Comparison of ENCODE assay signal across 20 mouse cellular contexts in the genomic region with DNA sequence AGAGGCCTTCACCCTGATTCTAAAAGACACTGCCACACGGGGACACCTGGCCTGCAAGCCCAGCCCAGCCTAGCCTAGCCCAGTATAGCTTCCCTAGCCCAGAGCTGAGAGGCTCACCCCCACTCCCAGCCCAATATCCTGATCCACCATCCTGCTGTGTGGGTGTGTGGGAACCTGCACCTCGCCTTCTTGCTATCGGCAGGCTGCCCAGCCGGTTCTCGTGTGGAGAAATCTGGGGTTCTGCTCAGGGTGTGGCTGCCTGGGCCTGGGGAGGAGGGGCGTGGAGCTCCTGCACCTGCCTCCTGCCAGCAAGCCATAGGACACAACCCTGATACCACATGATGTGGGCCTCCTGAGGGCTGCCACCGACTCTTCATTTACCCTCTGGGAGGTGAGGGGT. TPM values are rescaled to one million over a fixed set of nuclear protein-coding genes. Genes with fewer than 3 reads are reported as not detected.
DNase-seq lines count a peak whose midpoint lies in the region; ATAC-seq and TF ChIP-seq lines count a peak whose summit lies in the region.
"Had no signal": no experiment of that assay in that cellular context is flagged by ENCODE, and none has a peak within 500 bp of the region (broad histone marks: within the 10 kb centered on the region; RNA-seq: fewer than 3 reads in every experiment).

No protein-coding gene starts in this region.

- intact Hi-C loops in heart, adult 2 months (cut with DNase I), result no loop called here

- peak; percentile 71 for ATAC-seq in intestine, postnatal 0 days

- no peak for TF ChIP-seq EP300 in heart, adult 2 months (IDR thresholded peaks at IDR 0.05; ENCODE audit: insufficient read depth, low read depth, low read length)

- no peak overlapping the region for H3K4me3 ChIP-seq in intestine, postnatal 0 days (ENCODE audit: low read depth, low read length)
- H3K4me3 ChIP-seq in heart, adult 2 months, result no peak overlapping the region
- H3K4me3 ChIP-seq: forebrain, embryonic 10.5 days; heart, embryonic 15.5 days; hindbrain, embryonic 15.5 days; limb, embryonic 12.5 days; megakaryocyte, embryonic 14.5 days had no signal

- no peaks in the 10 kb centered on the region for H3K27me3 ChIP-seq in intestine, postnatal 0 days (replicated peaks; ENCODE audit: control insufficient read depth, insufficient read depth, low read length)
- no peaks in the 10 kb centered on the region for H3K27me3 ChIP-seq in heart, adult 2 months (ENCODE audit: control insufficient read depth, insufficient read depth, low read length)

- H3K36me3 ChIP-seq in intestine, postnatal 0 days (ENCODE audit: control insufficient read depth, insufficient read depth), result peaks cover 24% of the 10 kb centered on the region; the same call in 1 of the 2 replicates
- H3K36me3 ChIP-seq in heart, adult 2 months (ENCODE audit: control insufficient read depth, insufficient read depth, low read length), result no peaks in the 10 kb centered on the region
- H3K36me3 ChIP-seq: forebrain, embryonic 10.5 days; G1E; heart, embryonic 15.5 days; hindbrain, embryonic 15.5 days; limb, embryonic 12.5 days had no signal

- 34% methylated on average over 7 of the region's 7 CpGs for WGBS in intestine, postnatal 0 days
- WGBS in heart, adult 2 months, result 73% methylated on average over 7 of the region's 7 CpGs

- TF ChIP-seq CTCF in intestine, postnatal 0 days (IDR thresholded peaks at IDR 0.05; ENCODE audit: low read depth), result no peak
- TF ChIP-seq CTCF in heart, adult 2 months (IDR thresholded peaks at IDR 0.05), result no peak

- H3K9ac ChIP-seq in intestine, postnatal 0 days (ENCODE audit: low read depth, low read length), result no peak overlapping the region
- no peak overlapping the region for H3K9ac ChIP-seq in heart, adult 2 months (ENCODE audit: low read depth, low read length)
- H3K9ac ChIP-seq: heart, embryonic 15.5 days; hindbrain, embryonic 15.5 days; limb, embryonic 12.5 days had no signal

- DNase-seq in layer of hippocampus, adult 18-20 months (ENCODE audit: low spot score in 2 of 2), result peak; percentile 61 to 82
- DNase-seq in layer of hippocampus, adult 9-10 months (ENCODE audit: low spot score), result no peak
- DNase-seq in brain, adult 2 months (ENCODE audit: low read depth, low spot score), result peak; percentile 84
- peak; percentile 60 for DNase-seq in right cerebral cortex, postnatal 14 days
- DNase-seq in heart, adult 2 months, result no peak
- no peak for DNase-seq in c-Kit-positive CD71-positive TER-119-positive erythroid progenitor cells, embryonic 14.5 days (ENCODE audit: low spot score)
- DNase-seq in heart, adult 18-20 months, result no peak
- DNase-seq: B cell, adult 2 months; cerebellum, adult 2 months; gastrocnemius, postnatal 10 days; lung, adult 2 months; thymus, adult 18-20 months had no signal

- H3K79me2 ChIP-seq in heart, adult 2 months (replicated peaks; ENCODE audit: control insufficient read depth, insufficient read depth, low read length), result no peaks in the 10 kb centered on the region

- no peak overlapping the region for H3K27ac ChIP-seq in intestine, postnatal 0 days (ENCODE audit: low read depth, low read length)
- H3K27ac ChIP-seq in heart, adult 2 months, result no peak overlapping the region
- H3K27ac ChIP-seq: heart, embryonic 15.5 days; hindbrain, embryonic 15.5 days; limb, embryonic 12.5 days had no signal

- no peaks in the 10 kb centered on the region for H3K9me3 ChIP-seq in intestine, postnatal 0 days (ENCODE audit: control insufficient read depth)
- H3K9me3 ChIP-seq: forebrain, embryonic 10.5 days; G1E; heart, embryonic 15.5 days; hindbrain, embryonic 15.5 days; limb, embryonic 12.5 days; megakaryocyte, embryonic 14.5 days had no signal

- no peak overlapping the region for H3K4me2 ChIP-seq in intestine, postnatal 0 days (replicated peaks; ENCODE audit: low read depth)
- H3K4me2 ChIP-seq: heart, embryonic 15.5 days; hindbrain, embryonic 15.5 days; limb, embryonic 12.5 days had no signal

- 0 out of 2 replicates have a peak, but pooled peaks cover 7% of the 10 kb centered on the region for H3K4me1 ChIP-seq in intestine, postnatal 0 days (replicated peaks; ENCODE audit: control insufficient read depth, insufficient read depth, low read length)
- H3K4me1 ChIP-seq in heart, adult 2 months (ENCODE audit: control insufficient read depth, insufficient read depth, low read length), result peaks cover 10% of the 10 kb centered on the region
- H3K4me1 ChIP-seq: heart, embryonic 15.5 days; hindbrain, embryonic 15.5 days had no signal

- no peak for TF ChIP-seq POLR2A in heart, adult 2 months (IDR thresholded peaks at IDR 0.05; ENCODE audit: insufficient read depth, low read depth, low read length)

RNA-seq across cellular contexts. Expression of a gene that starts 11.2 kb away (rescaled TPM):
- 1 to 10 TPM; 3.8 TPM for total RNA-seq in layer of hippocampus, adult 18-20 months (2021)
- 14.3 and 14.4 TPM in 2 replicates for polyA plus RNA-seq in intestine, postnatal 0 days (2015; fragmentation: Nextera tagmentation; extraction: Ambion mirVana)
- total RNA-seq in heart, adult 2 months (2021), result under 1 TPM; 0.55 to 0.61 TPM
- polyA plus RNA-seq in heart, adult 2 months (2012; rRNA removed), result 4.4 and 11.1 TPM in 2 replicates
- 1 to 10 TPM in 1 of 2 experiments, under 1 TPM in 1; 0.17 to 4.3 TPM for total RNA-seq in heart, adult 18-20 months (2021)
- total RNA-seq: neutrophil, adult 5-6 weeks had no signal
- polyA plus RNA-seq: G1E had no signal

RNA-seq across cellular contexts. Expression of a gene that starts 28.4 kb away (rescaled TPM):
- total RNA-seq in layer of hippocampus, adult 18-20 months (2021), result 1 to 10 TPM; 3.9 to 4.5 TPM
- polyA plus RNA-seq in intestine, postnatal 0 days (2015; fragmentation: Nextera tagmentation; extraction: Ambion mirVana), result 0.89 and 1.1 TPM in 2 replicates
- total RNA-seq in heart, adult 2 months (2021), result 10 to 100 TPM; 10.7 to 12.0 TPM
- polyA plus RNA-seq in heart, adult 2 months (2012; rRNA removed), result 7.3 and 8.2 TPM in 2 replicates
- 1 to 10 TPM; 8.1 to 8.3 TPM for total RNA-seq in heart, adult 18-20 months (2021)
- total RNA-seq: G1E; neutrophil, adult 5-6 weeks had no signal
- polyA plus RNA-seq: G1E had no signal

Comparison
In these comparisons a context has a peak if more than half of its experiments do, and no peak if none do; other contexts are left out.
1. DNase-seq: peak in layer of hippocampus, adult 18-20 months (2 of 2), brain, adult 2 months (single experiment) and right cerebral cortex, postnatal 14 days (single experiment); none in layer of hippocampus, adult 9-10 months (single experiment), heart, adult 2 months (0 of 2), c-Kit-positive CD71-positive TER-119-positive erythroid progenitor cells, embryonic 14.5 days (single experiment) and heart, adult 18-20 months (0 of 2).